Mouse (Mus musculus) cerebellum, adult 18-20 months (tissue): ENCODE measurements around the gene Abhd14b.

Experiments used
- DNase-seq, 2 experiments: peaks; one replicate each; pipeline ENCODE4 v3.0.0; 2021

Gene Abhd14b

DNA sequence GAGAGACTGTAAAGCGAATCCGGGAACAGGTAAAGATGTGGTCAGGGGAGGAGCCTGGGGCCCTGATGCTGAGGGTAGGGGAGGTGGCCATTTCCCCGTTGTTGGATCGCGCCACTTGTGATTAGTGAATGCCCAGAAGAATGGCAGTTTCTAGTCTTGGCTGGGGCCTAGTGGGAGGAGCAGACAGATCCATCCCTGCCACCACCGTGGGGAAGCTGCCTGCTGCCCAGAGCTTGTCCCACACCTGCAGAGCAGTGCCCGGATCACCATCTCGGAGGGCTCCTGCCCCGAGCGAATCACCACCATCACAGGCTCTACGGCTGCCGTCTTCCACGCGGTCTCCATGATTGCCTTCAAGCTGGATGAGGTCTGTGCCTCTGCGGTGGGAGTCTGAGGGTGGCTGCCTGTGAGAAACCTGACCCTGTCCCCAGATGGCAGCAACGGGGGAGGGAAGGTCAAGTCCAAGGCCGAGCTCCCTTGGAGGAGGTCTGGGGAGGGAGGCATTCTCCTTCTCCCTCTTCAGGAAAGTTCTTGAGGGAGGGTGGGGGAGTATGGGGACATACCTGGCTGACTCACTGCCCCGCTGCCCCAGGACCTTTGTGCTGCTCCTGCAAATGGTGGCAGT, 13.3 kb downstream of the Abhd14b start:
- DNase-seq, result peak; percentile 82 to 86

DNA sequence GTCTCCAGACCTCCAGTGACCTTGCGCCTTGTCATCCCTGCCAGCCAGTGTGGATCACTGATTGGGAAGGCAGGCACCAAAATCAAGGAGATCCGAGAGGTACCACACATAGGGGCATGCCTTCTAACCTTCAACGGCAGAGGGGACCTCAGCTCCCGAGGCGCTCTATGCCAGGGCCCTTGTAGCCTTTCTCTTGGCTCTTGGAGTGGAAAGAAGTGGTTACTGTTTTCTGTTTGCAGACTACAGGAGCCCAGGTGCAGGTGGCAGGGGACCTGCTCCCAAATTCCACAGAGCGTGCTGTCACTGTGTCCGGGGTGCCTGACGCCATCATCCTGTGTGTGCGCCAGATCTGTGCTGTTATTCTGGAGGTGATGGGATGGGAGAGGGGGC, 13.8 kb downstream of the Abhd14b start:
- DNase-seq, result peak; percentile 34 to 57

DNA sequence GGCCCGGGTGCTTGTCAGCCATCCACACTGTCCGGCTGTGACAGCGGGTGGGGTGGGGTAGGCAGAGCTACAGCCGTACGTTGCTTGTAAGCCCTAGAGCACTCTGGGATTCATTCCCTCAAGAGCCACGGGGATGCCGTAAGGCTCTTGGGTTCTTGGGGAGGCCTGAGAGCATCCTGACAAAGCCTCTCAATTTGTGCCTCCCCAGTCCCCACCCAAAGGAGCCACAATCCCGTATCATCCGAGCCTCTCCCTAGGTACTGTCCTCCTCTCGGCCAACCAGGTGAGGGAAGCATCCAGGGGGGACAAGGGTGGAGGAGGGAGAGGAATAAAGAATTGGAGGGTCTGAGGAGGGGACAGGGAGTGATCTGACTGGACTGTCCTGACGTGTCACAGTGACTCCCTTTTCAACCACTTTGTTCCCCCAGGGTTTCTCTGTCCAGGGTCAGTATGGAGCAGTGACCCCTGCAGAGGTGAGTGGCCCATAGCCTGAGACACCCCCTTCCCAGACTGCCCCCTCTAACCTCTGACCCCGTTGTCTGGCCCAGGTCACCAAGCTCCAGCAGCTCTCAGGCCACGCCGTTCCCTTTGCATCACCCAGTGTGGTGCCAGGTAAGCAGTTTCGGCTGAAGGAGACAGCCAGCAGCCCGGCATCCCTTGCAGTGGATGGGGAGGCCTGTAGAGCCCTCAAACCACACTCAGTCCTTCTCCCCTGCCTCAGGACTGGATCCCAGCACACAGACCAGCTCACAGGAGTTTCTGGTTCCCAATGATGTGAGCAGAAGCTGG, 14.6 kb downstream of the Abhd14b start:
- DNase-seq, result peak; percentile 56 to 57

DNA sequence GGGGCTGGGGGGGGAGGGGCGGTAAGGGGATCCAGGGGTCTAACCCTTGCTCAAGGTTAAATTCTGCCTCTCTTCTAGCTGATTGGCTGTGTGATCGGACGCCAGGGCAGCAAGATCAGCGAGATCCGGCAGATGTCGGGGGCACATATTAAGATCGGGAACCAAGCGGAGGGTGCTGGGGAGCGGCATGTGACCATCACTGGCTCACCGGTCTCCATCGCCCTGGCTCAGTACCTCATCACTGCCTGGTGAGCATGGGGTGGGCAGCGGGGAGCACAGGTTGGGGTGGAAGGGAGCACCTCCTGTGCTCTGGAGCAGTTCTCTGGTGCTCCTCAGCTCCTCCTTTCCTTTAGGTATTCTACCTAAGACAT, 15.2 kb downstream of the Abhd14b start:
- DNase-seq, result peak; percentile 37 to 58

DNA sequence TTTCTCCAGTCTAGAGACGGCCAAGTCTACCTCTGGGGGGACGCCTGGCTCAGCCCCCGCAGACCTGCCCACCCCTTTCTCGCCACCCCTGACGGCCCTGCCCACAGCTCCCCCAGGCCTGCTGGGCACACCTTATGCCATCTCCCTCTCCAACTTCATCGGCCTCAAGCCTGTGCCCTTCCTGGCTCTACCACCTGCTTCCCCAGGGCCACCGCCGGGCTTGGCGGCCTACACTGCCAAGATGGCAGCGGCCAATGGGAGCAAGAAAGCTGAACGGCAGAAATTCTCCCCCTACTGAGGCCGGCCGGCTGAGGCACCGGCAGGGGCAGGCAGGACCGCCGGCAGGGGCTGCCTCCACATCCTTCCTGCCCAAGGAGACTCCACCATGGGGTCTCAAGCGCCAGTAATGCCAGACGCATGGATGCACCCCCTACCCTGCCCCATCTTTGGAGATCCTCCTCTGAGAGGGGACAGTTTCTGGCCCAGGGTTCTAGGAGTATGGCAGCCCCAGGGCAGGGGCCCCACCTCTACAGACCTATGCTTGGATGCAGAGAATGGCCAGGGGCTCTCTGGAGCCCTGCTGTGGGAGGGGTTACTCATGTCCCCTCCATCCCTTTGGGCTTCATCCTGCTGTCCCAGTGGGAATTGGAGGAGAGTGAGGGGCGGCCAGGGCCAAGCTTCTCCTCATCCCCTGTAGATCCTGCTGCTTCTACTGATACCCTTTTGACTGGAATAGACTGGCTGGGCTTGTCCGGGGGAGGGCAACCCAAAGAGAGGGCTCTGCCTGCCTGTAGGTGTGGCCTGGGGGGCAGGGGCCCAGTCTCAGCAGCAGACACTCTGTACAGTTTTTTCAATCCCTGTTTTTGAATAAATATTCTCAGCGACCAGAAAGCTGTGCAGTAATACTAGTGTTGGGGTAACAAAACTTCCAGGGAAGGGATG, 16.1 kb downstream of the Abhd14b start:
- peak; percentile 86 to 90 for DNase-seq

DNA sequence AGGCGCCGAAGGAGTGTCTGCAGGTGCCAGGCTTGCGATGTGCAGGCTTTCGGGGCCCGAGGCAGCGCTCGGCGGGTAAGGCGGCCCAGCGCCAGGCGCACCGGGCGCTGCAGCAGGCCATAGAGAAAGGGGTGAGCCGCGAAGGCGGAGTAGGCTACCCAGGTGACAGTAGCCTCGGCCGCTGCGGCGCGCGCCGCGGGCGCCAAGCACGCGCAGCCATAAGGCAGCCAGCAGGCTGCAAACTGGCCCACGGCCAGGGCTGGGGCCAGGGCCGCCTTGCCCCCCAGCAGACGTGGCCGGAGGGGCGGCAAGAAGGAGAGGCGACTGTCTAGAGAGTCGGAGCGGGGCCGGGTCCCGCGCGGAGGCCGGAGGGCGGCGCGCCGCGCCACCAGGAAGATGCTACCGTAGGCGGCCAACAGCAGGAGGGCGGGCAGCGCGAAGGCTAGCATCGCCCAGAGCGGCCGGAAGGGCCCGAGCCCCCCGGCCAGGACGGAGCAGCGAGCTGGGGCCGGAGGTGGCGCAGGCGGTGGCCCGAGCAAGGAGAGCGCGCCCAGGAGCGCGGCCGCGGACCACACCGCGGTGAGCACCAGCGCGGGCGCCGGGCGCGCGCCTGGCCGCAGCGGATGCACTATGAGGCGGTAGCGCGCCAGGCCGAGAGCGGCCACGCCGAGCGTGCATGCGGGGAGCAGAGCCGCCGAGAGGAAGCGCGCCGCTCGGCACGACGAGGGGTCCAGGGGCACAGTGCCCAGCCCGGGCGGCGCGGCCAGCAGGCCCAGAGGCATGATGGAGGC, 17.7 kb downstream of the Abhd14b start:
- DNase-seq, result peak; percentile 88 to 94

DNA sequence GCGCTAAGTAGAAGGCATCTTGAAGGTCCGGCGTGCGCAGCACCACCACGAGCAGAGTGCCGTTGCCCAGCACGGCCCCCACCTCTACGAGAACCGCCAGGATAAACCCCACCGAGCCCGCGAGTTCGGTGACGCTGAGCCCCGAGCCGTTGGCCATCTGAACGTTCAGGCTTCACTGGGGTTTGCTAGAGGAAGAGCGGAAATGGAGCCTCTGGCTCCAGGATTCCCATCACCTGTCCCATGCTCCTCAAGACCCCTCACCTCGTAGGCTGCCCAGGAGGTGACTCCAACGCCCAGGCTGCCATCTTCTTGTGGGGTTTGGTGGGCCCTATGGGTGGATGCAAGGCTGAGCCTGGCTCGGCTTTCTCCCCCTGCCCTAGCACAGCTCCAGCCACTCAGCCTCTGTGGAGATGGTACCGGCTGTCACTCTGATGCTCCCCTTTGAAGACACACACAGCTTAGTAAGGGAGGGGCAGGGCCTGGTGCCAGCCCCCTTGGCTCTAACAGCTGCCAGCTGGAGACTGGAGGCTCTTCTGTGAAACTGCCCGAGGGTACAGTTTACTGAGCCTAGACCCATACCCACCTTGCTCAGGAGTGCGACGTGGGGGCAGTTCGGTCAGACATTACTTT, 18.4 kb downstream of the Abhd14b start, which contains the start of gene Gpr62:
TSS of gene Gpr62 (minus strand) at position 368 of the 630 bp plus-strand sequence.
- peak; percentile 81 for DNase-seq

DNA sequence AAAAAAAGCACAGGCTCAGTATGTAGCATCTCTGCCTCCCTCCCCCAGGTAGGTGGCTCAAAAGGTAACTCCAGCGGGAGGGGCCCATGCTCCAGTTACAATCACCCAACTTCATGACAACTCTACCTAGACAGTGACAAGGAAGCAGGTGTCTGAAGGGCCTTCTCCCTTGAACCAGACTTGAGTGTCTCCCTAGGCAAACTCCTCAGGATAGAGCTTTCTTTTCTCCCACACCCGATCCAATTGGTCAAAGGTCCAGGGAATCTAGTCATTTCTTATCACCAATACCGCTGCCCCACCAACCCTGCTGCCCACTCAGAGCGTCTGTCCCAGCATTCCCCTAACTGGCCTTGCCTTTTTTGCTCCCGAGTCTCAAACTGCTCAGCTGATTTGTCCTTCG, 19.5 kb downstream of the Abhd14b start:
- DNase-seq, result no peak

DNA sequence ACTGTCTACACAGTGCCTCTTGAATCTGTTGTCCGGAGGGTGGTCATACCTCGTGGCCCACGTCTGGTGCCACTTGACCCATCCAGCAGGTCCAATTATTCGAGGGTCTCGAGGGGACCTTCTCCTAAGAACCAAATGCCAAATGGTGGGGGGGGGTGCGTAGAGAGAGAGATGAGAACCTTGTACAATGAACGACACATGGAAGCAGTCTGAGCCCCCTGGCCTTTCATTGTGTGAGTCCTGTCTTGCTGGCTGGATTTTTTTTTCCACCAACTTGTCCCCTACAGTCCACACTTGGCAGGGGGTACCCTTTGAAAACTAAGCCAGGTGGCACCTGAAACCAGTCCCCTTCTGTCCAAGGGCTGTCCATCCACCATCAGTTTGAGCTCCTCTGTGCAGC, 20.5 kb downstream of the Abhd14b start:
- peak in 1 of 2 experiments; percentile 25 for DNase-seq

DNA sequence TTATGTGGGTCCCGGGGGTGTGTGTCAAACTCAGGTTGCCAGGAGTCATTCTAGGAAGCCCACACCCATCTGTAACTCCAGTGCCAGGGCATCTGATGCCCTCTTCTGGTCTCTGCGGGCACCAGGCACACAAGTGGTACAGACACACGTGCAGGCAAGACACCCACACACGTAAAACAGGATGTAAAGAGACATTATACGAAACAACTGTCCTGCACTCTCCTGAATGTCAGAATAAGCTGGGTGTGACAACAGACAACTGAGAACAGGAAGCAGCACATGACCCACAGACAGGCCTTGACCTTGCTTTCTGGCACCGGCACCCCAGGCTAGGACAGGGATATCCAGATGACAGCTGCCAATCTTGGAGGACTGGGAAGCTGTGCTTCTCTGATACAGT, 22.1 kb downstream of the Abhd14b start:
- peak; percentile 3 to 16 for DNase-seq

DNA sequence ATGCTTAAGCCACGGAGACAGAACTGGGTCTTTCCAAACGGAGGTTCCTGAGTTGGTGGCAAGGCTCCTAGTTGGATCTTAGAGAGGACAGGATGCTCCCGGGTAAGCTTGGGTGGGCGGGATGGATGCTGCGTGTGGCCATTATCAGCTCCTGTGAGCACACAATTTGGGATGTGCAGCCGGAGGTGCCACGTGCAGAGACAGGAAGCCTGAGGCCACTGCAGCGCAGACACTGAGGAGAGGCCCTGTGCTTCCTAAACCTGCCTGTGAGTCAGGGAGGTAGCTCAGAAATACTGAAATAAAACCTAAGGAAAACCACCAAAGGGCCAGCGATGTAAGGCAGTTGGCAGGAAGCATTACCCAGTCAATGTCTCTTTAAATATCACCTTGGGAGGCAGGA, 22.5 kb downstream of the Abhd14b start:
- DNase-seq, result peak; percentile 1 to 6

DNA sequence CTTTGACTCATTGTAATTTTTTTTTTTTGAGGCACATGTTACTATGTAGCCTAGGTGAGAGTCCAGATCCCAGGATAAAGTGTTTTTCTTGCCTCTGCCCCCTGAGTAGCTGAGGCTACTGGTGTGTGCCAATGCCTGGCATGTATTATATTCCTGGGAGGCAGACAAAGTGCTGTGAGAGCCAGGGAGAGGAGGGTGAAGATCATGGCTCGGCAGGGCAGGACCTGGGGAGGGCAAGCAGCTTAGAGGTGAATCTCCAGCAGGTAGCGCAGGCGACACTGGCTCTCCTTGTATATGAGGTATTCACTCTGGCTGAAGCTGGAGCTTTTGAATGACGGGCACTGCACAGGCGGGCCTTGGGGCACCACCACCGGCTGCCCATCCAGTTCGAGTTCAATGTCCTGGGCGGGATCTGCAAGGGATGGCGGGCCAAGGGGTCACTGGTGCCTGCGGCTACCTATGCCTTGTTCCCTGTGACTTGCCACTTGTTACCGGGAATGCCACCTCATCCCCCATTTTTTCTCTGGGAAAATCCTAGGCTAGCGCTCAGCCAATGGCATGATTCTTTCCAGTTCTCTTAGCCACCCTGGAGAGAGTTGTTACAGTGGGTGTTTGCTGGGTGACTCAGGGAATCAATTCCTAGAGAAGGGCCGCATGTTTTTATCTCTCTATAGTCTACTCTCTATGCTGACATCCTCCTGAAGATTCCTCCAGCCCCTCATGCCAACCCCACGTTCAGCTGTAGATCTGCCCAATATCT, 23.9 kb downstream of the Abhd14b start:
- peak; percentile 10 to 11 for DNase-seq

DNA sequence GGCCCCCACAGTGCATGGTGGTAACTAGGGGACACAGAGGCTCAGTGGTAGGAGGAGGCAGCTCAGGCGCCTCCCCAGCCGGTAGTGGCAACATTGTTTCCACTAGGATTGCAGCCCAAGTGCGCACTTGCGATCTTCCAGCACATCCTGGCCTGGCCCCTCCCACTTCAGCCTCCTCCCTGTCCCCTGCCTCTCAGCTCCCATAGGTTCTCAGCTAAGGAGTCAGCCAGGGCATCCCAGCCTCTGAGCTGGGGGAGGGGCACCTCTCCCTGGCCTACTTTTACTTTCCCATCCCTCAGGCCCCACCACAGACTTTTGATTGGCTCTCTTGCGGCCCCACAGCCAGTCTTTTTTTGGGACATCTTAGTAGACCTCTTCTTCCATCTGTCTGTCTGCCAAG, 24.6 kb downstream of the Abhd14b start:
- peak; percentile 44 to 50 for DNase-seq

DNA sequence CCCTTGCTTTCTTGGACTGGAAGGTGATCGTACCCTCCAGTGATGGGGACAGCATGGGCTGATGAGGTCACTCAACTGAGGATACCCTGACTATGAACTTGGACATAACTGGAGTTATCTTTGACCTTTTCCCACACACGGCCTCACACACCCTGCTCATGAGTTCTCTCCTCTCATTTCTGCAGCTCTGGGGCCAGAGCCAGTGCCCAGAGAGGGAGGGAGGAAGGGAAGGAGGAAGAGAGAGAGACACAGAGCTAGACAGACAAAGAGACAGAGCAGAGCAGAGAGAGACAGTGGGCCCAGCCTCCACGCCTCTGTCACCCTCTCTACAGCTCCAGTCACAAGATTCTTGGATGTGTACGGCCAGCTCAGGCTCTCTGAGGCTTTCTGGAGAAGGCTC, 25.1 kb downstream of the Abhd14b start:
- DNase-seq, result peak in 1 of 2 experiments; percentile 17

DNA sequence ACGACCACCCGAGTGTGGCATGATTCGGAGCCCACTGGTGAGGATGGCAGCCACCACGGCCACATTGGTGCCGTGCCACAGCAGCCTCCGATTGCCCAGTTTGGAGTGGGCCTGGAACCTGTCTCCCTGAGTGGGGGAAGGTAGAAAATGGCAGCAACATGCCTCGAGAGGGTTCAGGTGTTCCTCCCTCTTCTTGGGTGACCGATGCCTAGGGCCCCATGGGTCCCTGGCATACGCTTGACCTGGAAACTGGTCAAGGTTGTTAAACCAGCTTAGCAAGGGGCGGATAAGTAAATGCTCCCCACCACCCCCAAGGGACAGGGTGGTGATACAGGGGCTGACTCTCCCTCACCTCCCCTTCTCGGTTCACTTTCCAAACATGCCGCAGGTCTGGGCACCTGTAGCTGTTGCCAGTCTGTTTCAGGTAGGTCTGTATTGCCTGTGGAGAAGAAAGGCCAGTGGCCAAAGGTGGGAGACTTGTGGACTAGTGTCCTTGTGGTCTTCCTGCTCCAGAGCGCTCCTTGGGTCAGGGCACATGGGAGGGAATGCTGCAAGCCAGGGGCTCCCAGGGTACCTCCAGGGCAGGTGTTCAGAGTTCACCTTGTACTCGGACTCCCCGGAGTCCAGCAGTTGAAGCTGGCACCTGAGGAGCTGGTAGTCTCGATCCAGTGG, 26.0 kb downstream of the Abhd14b start:
- DNase-seq, result peak; percentile 25 to 31

DNA sequence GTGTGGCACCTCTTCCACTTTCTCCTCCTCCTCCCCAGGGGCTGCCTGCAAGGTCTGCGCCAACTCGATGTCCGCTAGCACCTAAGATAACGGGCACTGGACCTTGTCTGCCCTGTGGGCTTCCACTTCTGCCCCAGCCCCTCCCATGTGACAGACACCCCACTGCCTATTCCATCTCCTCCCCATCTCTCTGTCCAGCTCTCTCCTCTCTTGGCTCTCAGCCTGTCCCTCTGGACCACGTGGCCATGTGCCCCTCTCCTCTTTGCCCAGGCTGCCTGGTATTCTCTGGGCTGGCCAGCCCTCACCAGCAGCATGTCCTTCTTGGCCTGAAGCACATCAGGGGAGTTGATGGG, 26.5 kb downstream of the Abhd14b start:
- DNase-seq, result peak; percentile 42

DNA sequence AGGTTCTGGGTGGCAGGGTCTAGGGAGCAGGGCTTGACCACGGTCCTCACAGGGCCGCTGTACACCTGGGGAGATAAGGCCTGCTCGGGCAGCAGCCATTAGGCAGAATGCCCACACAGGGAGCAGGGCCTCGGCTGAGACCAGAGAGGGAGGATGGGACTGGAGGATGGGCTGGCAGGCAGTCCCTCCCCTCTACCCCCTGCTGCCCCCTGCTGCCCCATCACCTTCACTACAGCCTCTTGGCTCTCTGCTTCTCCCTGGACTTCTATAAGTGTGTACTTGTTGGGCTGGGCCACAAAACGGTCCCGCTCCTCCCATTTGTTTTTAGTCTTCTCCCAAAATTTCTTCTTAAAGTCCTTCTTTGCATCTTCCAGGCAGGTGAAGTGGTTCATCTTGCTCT, 27.2 kb downstream of the Abhd14b start:
- DNase-seq, result peak; percentile 81 to 85

DNA sequence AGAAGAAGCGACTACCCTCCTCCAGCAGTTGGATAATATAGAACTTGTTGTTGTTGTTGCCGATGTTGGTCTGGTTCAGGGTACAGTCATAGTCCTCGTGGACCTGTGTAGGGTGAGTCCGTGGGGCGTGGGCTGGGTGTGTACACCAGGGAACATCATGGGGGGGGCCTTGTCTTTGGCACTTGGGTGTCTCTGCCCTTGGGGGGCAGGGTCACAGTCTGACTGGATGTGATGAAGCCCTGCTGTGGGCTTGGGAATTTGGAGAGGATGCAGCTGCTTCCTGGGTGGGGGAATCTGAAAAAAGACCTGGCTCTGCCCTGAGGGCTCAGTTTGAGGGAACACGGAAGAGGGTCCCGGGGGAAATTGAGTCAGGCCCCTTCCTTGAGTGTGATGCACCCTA, 27.8 kb downstream of the Abhd14b start:
- DNase-seq, result peak; percentile 33 to 43

DNA sequence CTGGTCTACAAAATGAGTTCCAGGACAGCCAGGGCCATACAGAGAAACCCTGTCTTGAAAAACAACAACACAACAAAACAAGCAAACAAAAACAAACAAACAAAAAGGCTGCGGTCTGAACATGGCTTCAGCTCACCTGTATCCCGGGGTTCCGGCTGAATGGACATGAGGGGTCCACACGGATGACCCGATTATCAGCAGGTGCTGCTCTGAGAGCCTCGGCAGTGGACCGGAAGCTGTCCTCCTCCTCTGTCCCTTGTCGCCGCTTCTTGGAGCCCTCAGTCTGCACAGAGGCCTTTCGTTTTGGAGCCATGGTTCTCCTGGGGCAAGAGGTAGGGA, 28.4 kb downstream of the Abhd14b start, which contains the start of gene Rrp9:
TSS of gene Rrp9 (plus strand) at position 301 of the 339 bp plus-strand sequence.
- peak; percentile 14 to 27 for DNase-seq
